Mouse (Mus musculus): ENCODE data around the gene Gm9918. TPM values are rescaled to one million over a fixed set of nuclear protein-coding genes. Genes with fewer than 3 reads are reported as not detected.

Gm9918 gene
- polyA plus RNA-seq, 1 experiment from 2014 or later = 1.1 TPM

DNA sequence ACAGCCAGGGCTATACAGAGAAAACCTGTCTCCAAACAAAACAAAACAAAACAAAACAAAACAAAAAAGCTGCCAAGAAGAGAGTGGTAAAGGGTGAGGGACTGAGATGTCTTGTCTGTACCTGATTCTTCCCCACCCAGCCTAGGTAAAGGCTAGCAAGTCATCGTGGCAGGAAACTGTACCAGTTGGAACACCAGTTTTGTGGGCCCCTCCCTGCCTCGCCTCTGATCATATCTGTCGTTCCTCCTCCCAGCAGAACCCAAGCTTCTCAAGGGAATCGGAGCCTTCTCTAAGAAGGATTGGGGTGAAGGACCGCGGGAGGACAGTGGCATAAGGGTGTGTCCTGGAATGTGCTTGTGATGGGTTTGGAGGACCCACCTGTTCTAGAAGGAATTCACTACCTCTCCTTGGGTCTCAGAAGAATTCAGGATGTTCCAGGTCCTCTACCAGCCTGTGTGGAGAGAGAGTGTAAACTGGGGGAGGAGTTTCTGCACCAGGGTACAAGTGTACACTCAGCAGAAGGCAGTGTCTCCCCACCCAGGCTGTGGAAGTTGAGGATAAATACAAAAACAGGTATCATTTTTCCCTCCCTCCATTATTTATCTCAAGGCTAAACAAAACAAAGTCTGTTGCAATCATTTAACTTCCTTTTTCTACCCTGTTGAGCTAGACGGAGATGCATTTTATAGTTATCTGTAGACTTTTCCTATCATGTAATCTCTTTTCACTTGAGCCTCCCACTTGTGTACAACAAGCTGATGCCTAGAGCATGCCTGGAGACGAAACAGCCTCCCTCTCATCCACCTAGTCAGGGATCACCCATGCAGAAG lies 12.3 kb downstream of the Gm9918 start:
- Histone ChIP-seq H3K9me3 (no peaks in the 10 kb centered on the region), H3K9ac (no peak overlapping the region), H3K4me2 (replicated peaks) (no peak overlapping the region), H3K4me3 (no peak overlapping the region), H3K36me3 (peaks cover 20% of the 10 kb centered on the region), H3K27me3 (no peaks in the 10 kb centered on the region), H3K27ac (no peak overlapping the region), H3K4me1 (peaks cover 9% of the 10 kb centered on the region)
- ATAC-seq (ENCODE audit: insufficient number of reproducible peaks, insufficient read depth, low FRiP score, low TSS enrichment) = no peak
- WGBS = 81% methylated on average over 8 of the region's 8 CpGs

DNA sequence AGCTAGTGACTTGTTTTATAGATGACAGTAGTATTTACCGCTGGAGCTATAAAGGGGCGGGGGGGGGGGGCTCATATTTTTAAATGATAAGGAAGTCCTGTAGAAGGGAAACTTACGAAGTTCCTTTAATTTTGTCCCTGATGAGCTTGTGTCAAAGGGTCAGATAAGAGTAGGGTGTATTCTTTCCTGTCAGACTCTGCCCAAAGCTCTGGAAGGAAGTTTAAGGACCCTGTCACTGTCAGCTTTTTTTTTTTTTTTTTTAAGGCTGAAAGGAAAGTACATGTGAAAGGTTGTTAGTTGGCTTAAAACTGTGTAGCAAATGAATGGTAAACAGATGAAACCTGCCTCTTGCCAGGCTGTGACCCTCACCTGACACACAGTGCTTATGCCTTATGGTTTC lies 13.3 kb downstream of the Gm9918 start:
- peaks cover 20% of the 10 kb centered on the region for H3K36me3 ChIP-seq
- H3K27me3 ChIP-seq = no peaks in the 10 kb centered on the region
- H3K4me1 ChIP-seq = peaks cover 9% of the 10 kb centered on the region
- H3K9me3 ChIP-seq = no peaks in the 10 kb centered on the region
- ATAC-seq (ENCODE audit: insufficient number of reproducible peaks, insufficient read depth, low FRiP score, low TSS enrichment) = no peak
- no peak overlapping the region for H3K4me2 ChIP-seq (replicated peaks)
- H3K9ac ChIP-seq = no peak overlapping the region
- no peak overlapping the region for H3K27ac ChIP-seq
- H3K4me3 ChIP-seq = no peak overlapping the region
- 70% methylated on average over 3 of the region's 3 CpGs for WGBS

DNA sequence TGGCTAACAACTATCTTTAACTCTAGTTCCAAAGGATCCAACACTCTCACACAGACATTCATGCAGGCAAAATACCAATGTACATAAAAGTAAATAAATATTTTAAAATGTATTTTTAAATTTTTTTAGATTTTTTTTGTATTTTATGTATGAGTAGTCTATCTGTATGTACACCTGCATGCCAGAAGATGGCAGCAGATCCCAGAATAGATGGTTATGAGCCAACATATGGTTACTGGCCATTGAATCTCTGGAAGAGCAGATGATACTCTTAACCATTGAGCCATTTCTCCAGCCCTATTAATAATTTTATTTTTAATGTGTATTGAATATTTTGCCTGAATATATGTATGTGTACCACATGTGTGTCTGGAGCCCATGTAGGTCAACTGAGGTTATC lies 17.0 kb downstream of the Gm9918 start:
- Histone ChIP-seq H3K36me3 (0 out of 2 replicates have a peak, but pooled peaks cover 2% of the 10 kb centered on the region), H3K9me3 (no peaks in the 10 kb centered on the region), H3K9ac (no peak overlapping the region), H3K27me3 (no peaks in the 10 kb centered on the region), H3K4me1 (no peaks in the 10 kb centered on the region), H3K4me2 (replicated peaks) (no peak overlapping the region), H3K4me3 (no peak overlapping the region), H3K27ac (no peak overlapping the region)
- ATAC-seq (ENCODE audit: insufficient number of reproducible peaks, insufficient read depth, low FRiP score, low TSS enrichment) = no peak

DNA sequence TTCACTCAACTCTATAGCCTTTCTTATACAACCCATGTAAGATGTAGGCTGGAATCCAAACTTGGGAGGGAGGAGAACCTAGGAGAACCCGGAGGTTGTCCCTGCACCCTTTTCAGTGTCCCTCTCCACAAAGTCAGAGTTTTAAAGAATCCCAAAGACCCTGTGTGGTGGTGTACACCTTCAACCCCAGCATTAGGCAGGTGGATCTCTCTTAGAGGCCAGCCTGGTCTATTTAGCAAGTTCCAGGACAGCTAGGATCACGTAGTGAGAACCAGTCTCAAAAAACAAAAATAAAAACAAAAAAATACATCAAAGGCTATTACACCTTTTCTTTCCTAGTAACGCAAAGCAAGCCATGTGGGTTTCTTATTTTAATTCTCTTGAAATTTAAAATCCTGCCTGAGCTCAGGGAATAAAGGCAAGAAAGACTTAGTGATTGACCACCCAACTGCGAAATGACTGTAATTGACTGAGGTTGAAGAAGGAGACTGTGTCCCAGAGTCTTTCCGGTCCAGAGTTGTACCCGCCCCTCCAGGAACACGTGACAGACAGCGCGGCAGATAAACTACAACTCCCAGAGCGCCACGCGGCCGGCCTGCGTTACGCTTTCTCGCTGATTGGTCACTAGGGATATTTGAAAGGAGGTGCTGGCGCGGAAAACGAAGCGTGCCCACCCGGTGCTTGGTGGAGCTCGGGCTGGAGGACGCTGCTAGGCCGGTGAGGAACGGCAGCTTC lies 25.4 kb downstream of the Gm9918 start, which contains the start of gene Espl1:
Espl1 (plus strand) TSS at position 634 of the 735 bp plus-strand sequence.
- Histone ChIP-seq H3K4me1 (0 out of 2 replicates have a peak, but pooled peaks cover 9% of the 10 kb centered on the region), H3K4me3 (peak within 1 kb of the TSS; percentile 82), H3K9ac (peak within 1 kb of the TSS; percentile 65), H3K27me3 (no peaks in the 10 kb centered on the region), H3K27ac (peak within 1 kb of the TSS; percentile 50; the same call in 1 of the 2 replicates), H3K9me3 (no peaks in the 10 kb centered on the region), H3K36me3 (peaks cover 22% of the 10 kb centered on the region), H3K4me2 (replicated peaks) (peak within 1 kb of the TSS; percentile 91)
- peak; percentile 95 for ATAC-seq (ENCODE audit: insufficient number of reproducible peaks, insufficient read depth, low FRiP score, low TSS enrichment)
- WGBS = 7% methylated on average over 25 of the region's 25 CpGs

DNA sequence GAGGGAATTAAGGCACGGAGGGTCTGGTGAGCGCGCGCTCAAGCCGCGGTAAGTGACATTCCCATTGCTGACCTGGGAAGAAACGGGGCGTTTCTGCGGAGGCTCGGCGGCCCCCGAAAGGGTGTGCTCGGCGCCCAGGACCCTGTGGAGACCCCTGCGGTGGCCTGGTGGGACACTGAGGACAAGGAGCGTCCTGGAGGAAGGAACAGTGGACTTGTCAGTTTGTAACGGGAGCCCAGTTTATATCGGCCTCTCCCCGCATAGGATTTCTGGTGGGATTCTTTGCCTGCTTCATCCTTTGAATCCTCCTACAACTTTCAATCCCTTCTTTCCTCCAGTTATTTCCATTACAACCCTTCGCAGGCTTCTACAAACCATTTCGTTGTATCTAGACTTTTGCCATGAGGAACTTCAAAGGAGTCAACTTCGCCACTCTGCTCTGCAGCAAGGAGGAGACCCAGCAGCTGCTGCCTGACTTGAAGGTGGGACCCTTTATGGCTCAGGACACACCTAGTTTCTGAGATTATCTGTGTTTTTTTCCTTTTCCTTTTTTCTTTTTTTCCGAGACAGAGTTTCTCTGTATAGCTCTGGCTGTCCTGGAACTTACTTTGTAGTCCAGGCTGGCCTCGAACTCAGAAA lies 26.1 kb downstream of the Gm9918 start:
- Histone ChIP-seq H3K4me1 (0 out of 2 replicates have a peak, but pooled peaks cover 9% of the 10 kb centered on the region), H3K4me3 (peak overlapping the region; percentile 82), H3K36me3 (peaks cover 29% of the 10 kb centered on the region), H3K9me3 (no peaks in the 10 kb centered on the region), H3K27ac (peak overlapping the region; percentile 50; the same call in 1 of the 2 replicates), H3K27me3 (no peaks in the 10 kb centered on the region), H3K9ac (peak overlapping the region; percentile 65), H3K4me2 (replicated peaks) (peak overlapping the region; percentile 91)
- ATAC-seq (ENCODE audit: insufficient number of reproducible peaks, insufficient read depth, low FRiP score, low TSS enrichment) = peak; percentile 54
- WGBS = 5% methylated on average over 24 of the region's 24 CpGs

DNA sequence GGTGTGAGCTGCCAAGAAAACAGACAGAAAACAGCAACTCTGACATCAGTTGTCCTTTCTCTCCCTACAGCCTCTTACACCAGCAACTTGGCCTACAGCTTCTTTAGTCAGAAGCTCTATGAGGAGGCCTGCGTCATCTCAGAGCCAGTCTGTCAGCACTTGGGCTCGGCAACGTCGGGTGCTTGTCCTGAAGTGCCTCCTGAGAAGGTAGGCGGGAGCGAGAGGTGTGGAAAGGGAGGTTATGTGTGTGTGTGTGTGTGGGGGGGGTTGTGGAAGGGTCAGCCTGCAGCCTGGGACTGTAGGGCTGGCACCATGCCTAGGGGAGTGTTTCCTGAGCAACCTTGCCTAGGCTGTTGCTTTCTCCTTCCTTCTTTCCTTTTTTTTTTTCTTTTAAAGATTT lies 32.2 kb downstream of the Gm9918 start:
- Histone ChIP-seq H3K27ac (no peak overlapping the region), H3K9ac (no peak overlapping the region), H3K4me1 (no peaks in the 10 kb centered on the region), H3K4me3 (no peak overlapping the region), H3K9me3 (no peaks in the 10 kb centered on the region), H3K4me2 (replicated peaks) (no peak overlapping the region), H3K36me3 (peaks cover 69% of the 10 kb centered on the region), H3K27me3 (no peaks in the 10 kb centered on the region)
- 89% methylated on average over 6 of the region's 6 CpGs for WGBS
- ATAC-seq (ENCODE audit: insufficient number of reproducible peaks, insufficient read depth, low FRiP score, low TSS enrichment) = no peak

DNA sequence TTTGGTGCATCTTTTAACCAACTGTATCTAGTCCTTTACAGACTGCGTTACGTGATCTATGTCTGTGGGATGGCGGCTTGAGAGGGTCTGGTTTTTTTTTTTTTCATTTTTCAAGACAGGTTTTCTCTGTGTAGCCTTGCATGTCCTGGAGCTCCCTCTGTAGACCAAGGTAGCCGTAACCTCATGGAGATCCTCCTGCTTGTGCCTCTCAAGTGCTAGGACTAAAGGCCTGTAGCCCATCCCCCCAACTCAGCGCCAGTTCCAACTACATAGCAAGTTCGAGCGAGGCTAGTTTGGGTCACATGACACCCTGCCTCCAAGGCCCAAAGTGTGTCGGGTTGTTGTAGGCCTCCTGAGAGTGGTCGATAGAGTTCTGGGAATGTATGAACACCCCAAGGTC lies 38.4 kb downstream of the Gm9918 start:
- Histone ChIP-seq H3K27me3 (no peaks in the 10 kb centered on the region), H3K4me1 (no peaks in the 10 kb centered on the region), H3K9me3 (no peaks in the 10 kb centered on the region), H3K9ac (no peak overlapping the region), H3K4me2 (replicated peaks) (no peak overlapping the region), H3K4me3 (no peak overlapping the region), H3K36me3 (peaks cover 71% of the 10 kb centered on the region), H3K27ac (no peak overlapping the region)
- 81% methylated on average over 9 of the region's 9 CpGs for WGBS
- no peak for ATAC-seq (ENCODE audit: insufficient number of reproducible peaks, insufficient read depth, low FRiP score, low TSS enrichment)

DNA sequence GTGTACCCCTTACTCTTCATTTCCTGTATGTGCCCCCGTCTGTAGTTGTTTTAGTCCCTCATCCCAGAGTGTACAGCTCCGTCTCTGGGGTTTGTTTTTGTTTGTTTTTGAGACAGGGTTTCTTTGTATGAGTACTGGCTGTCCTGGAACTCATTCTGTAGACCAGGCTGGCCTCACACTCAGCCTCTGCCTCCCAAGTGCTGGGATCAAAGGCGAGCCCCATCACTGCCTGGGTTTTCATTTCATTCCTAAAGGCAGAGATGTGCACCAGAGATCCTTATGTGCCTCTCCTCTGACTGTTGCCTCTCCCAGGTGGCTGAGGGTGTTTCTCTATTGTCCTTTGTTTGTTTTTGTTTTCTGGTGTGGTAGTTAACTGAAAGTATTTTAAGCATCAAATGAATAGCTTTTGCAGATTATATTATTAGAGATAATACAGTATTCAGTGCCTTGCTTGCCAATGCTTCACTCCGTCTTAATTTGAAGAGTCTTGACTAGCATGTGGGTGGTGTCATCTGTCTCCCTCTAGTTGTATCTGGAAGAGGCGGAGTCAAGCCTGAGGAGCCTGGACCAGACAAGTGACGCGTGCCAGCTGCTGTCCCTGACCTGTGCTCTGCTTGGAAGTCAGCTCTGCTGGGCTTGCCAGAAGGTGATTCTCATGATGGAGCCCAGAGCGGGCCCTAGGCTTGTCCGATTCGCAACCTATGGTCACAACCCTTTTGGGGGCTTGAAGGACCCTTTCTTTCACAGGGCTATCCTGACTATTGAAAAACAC lies 39.9 kb downstream of the Gm9918 start:
- Histone ChIP-seq H3K36me3 (peaks cover 74% of the 10 kb centered on the region), H3K4me3 (no peak overlapping the region), H3K27ac (no peak overlapping the region), H3K27me3 (no peaks in the 10 kb centered on the region), H3K4me2 (replicated peaks) (no peak overlapping the region), H3K9ac (no peak overlapping the region), H3K9me3 (no peaks in the 10 kb centered on the region), H3K4me1 (no peaks in the 10 kb centered on the region)
- WGBS = 78% methylated on average over 10 of the region's 10 CpGs
- no peak for ATAC-seq (ENCODE audit: insufficient number of reproducible peaks, insufficient read depth, low FRiP score, low TSS enrichment)

DNA sequence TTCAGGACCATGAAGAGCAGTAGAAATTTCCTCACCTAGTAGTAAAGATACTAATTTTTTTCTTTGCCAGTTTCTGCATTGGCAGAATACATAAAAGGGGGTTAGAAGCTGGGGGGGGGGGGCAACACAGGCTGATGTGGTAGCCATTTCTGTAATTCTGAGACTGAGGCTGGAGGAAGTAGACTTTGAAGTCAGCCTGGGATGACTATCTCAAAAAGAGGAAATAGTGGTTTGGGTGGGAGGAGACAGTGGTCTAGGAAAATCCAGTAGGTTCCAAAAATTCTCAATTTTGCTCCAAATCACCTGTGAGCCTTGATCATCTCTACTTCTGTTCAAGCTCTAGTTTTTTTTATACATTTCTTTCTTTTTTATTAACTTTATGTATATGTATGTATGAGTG lies 41.1 kb downstream of the Gm9918 start:
- no peak overlapping the region for H3K9ac ChIP-seq
- H3K27ac ChIP-seq = no peak overlapping the region
- H3K4me3 ChIP-seq = no peak overlapping the region
- H3K4me1 ChIP-seq = no peaks in the 10 kb centered on the region
- no peak overlapping the region for H3K4me2 ChIP-seq (replicated peaks)
- H3K36me3 ChIP-seq = peaks cover 74% of the 10 kb centered on the region
- no peaks in the 10 kb centered on the region for H3K27me3 ChIP-seq
- no peak for ATAC-seq (ENCODE audit: insufficient number of reproducible peaks, insufficient read depth, low FRiP score, low TSS enrichment)
- no peaks in the 10 kb centered on the region for H3K9me3 ChIP-seq

DNA sequence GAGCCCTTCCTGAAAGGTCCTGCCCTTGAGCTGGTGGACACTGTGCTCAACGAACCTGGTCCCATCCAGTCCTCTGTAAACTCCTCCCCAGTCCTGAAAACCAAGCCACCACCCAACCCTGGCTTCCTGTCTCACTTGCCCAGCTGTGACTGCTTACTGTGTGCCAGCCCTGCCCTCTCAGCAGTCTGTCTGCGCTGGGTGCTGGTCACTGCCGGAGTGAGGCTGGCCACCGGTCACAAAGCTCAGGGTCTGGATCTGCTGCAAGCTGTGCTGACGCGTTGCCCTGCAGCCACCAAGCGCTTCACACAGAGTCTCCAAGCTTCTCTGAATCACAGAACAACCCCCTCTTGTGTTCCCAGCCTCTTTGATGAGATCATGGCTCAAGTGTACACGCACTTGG lies 44.9 kb downstream of the Gm9918 start:
- Histone ChIP-seq H3K27me3 (no peaks in the 10 kb centered on the region), H3K27ac (no peak overlapping the region), H3K36me3 (peaks cover 80% of the 10 kb centered on the region), H3K9ac (no peak overlapping the region), H3K4me1 (no peaks in the 10 kb centered on the region), H3K9me3 (no peaks in the 10 kb centered on the region), H3K4me3 (no peak overlapping the region), H3K4me2 (replicated peaks) (no peak overlapping the region)
- ATAC-seq (ENCODE audit: insufficient number of reproducible peaks, insufficient read depth, low FRiP score, low TSS enrichment) = no peak
- WGBS = 91% methylated on average over 8 of the region's 8 CpGs

DNA sequence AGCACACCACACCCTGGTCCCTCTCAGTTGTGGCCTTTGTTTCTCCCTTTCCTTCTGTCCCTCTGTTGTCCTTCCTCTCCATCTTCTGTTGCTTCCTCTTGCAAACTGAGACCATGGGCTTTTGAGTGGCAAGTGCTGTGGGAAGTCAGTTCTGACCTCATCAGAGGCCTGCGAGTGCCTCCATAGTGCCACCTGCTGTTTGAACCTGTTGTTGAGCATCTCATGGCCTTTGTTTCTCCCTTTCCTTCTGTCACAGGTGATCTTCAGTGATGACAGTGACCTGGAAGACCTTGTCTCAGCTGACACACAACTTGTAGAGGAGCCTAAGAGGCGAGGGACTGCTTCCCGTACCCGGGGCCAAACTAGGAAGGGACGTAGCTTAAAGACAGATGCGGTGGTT lies 45.9 kb downstream of the Gm9918 start:
- Histone ChIP-seq H3K9ac (no peak overlapping the region), H3K9me3 (no peaks in the 10 kb centered on the region), H3K4me3 (no peak overlapping the region)

More for the DNA sequence above, 45.9 kb downstream of the Gm9918 start:
- Histone ChIP-seq H3K4me1 (no peaks in the 10 kb centered on the region), H3K4me2 (replicated peaks) (no peak overlapping the region), H3K27ac (no peak overlapping the region), H3K27me3 (no peaks in the 10 kb centered on the region), H3K36me3 (peaks cover 81% of the 10 kb centered on the region)
- ATAC-seq (ENCODE audit: insufficient number of reproducible peaks, insufficient read depth, low FRiP score, low TSS enrichment) = no peak
- 89% methylated on average over 6 of the region's 6 CpGs for WGBS
